Mouse (Mus musculus): ENCODE data around the gene Dbh. TPM values are rescaled to one million over a fixed set of nuclear protein-coding genes. Genes with fewer than 3 reads are reported as not detected.

Gene Dbh
- polyA plus RNA-seq, 1 experiment: not detected

GRCm38 (mm10) chr2:27138356-27138755, 26.7 kb upstream of the Dbh start:
- H3K27ac ChIP-seq (ENCODE audit: insufficient read depth, low read length): no peak overlapping the region
- peaks cover 4% of the 10 kb centered on the region; the same call in 1 of the 2 replicates for H3K4me1 ChIP-seq (ENCODE audit: control insufficient read depth, insufficient read depth, insufficient read length)
- no peak for DNase-seq (ENCODE audit: low read depth in 1 of 2, low spot score in 2 of 2)
- TF ChIP-seq POLR2A (IDR thresholded peaks at IDR 0.05; ENCODE audit: low read depth, low read length) (no peak), CTCF (IDR thresholded peaks at IDR 0.05; ENCODE audit: extremely low read depth, insufficient read depth, insufficient read length, insufficient replicate concordance) (no peak)
- peaks cover 4% of the 10 kb centered on the region; the same call in 1 of the 2 replicates for H3K27me3 ChIP-seq (ENCODE audit: control insufficient read depth, insufficient read depth, low read length)
- 52% methylated on average over 4 of the region's 4 CpGs for WGBS
- H3K4me3 ChIP-seq (ENCODE audit: extremely low read depth, insufficient read depth, insufficient read length): no peak overlapping the region
- H3K36me3 ChIP-seq (ENCODE audit: control insufficient read depth, insufficient read depth, low read length): no peaks in the 10 kb centered on the region

- peaks cover 4% of the 10 kb centered on the region; the same call in 1 of the 2 replicates for H3K4me1 ChIP-seq (ENCODE audit: control insufficient read depth, insufficient read depth, insufficient read length)
- WGBS: 4% methylated on average over 62 of the region's 62 CpGs
- no peak for TF ChIP-seq POLR2A (IDR thresholded peaks at IDR 0.05; ENCODE audit: low read depth, low read length)
- TF ChIP-seq CTCF (IDR thresholded peaks at IDR 0.05; ENCODE audit: extremely low read depth, insufficient read depth, insufficient read length, insufficient replicate concordance): no peak
- peaks cover 4% of the 10 kb centered on the region; the same call in 1 of the 2 replicates for H3K27me3 ChIP-seq (ENCODE audit: control insufficient read depth, insufficient read depth, low read length)
- H3K27ac ChIP-seq (ENCODE audit: insufficient read depth, low read length): no peak within 1 kb of the TSS
- DNase-seq (ENCODE audit: low read depth in 1 of 2, low spot score in 2 of 2): no peak
- H3K4me3 ChIP-seq (ENCODE audit: extremely low read depth, insufficient read depth, insufficient read length): no peak within 1 kb of the TSS
- no peaks in the 10 kb centered on the region for H3K36me3 ChIP-seq (ENCODE audit: control insufficient read depth, insufficient read depth, low read length)
Measured at GRCm38 (mm10) chr2:27141950-27142693, 22.9 kb upstream of the Dbh start, which contains the start of gene Fam163b. Fam163b (minus strand) TSS chr2:27142491.

GRCm38 (mm10) chr2:27144957-27145356, 20.1 kb upstream of the Dbh start:
- no peak overlapping the region for H3K4me3 ChIP-seq (ENCODE audit: extremely low read depth, insufficient read depth, insufficient read length)
- 75% methylated on average over 2 of the region's 2 CpGs for WGBS
- H3K36me3 ChIP-seq (ENCODE audit: control insufficient read depth, insufficient read depth, low read length): no peaks in the 10 kb centered on the region
- H3K27ac ChIP-seq (ENCODE audit: insufficient read depth, low read length): no peak overlapping the region
- no peak for TF ChIP-seq CTCF (IDR thresholded peaks at IDR 0.05; ENCODE audit: extremely low read depth, insufficient read depth, insufficient read length, insufficient replicate concordance)
- TF ChIP-seq POLR2A (IDR thresholded peaks at IDR 0.05; ENCODE audit: low read depth, low read length): no peak
- H3K4me1 ChIP-seq (ENCODE audit: control insufficient read depth, insufficient read depth, insufficient read length): peaks cover 4% of the 10 kb centered on the region; the same call in 1 of the 2 replicates
- no peak for DNase-seq (ENCODE audit: low read depth in 1 of 2, low spot score in 2 of 2)
- H3K27me3 ChIP-seq (ENCODE audit: control insufficient read depth, insufficient read depth, low read length): peaks cover 4% of the 10 kb centered on the region; the same call in 1 of the 2 replicates

GRCm38 (mm10) chr2:27146840-27147239, 18.2 kb upstream of the Dbh start:
- 63% methylated on average over 6 of the region's 6 CpGs for WGBS
- Histone ChIP-seq H3K4me3 (ENCODE audit: extremely low read depth, insufficient read depth, insufficient read length) (no peak overlapping the region), H3K36me3 (ENCODE audit: control insufficient read depth, insufficient read depth, low read length) (no peaks in the 10 kb centered on the region), H3K4me1 (ENCODE audit: control insufficient read depth, insufficient read depth, insufficient read length) (peaks cover 4% of the 10 kb centered on the region; the same call in 1 of the 2 replicates), H3K27ac (ENCODE audit: insufficient read depth, low read length) (no peak overlapping the region), H3K27me3 (ENCODE audit: control insufficient read depth, insufficient read depth, low read length) (peaks cover 4% of the 10 kb centered on the region; the same call in 1 of the 2 replicates)
- no peak for DNase-seq (ENCODE audit: low read depth in 1 of 2, low spot score in 2 of 2)
- TF ChIP-seq CTCF (IDR thresholded peaks at IDR 0.05; ENCODE audit: extremely low read depth, insufficient read depth, insufficient read length, insufficient replicate concordance) (no peak), POLR2A (IDR thresholded peaks at IDR 0.05; ENCODE audit: low read depth, low read length) (no peak)

- no peak overlapping the region for H3K27ac ChIP-seq (ENCODE audit: insufficient read depth, low read length)
- no peaks in the 10 kb centered on the region for H3K27me3 ChIP-seq (ENCODE audit: control insufficient read depth, insufficient read depth, low read length)
- no peak for TF ChIP-seq POLR2A (IDR thresholded peaks at IDR 0.05; ENCODE audit: low read depth, low read length)
- no peak for TF ChIP-seq CTCF (IDR thresholded peaks at IDR 0.05; ENCODE audit: extremely low read depth, insufficient read depth, insufficient read length, insufficient replicate concordance)
- no peaks in the 10 kb centered on the region for H3K36me3 ChIP-seq (ENCODE audit: control insufficient read depth, insufficient read depth, low read length)
- no peak for DNase-seq (ENCODE audit: low read depth in 1 of 2, low spot score in 2 of 2)
- no peak overlapping the region for H3K4me3 ChIP-seq (ENCODE audit: extremely low read depth, insufficient read depth, insufficient read length)
- H3K4me1 ChIP-seq (ENCODE audit: control insufficient read depth, insufficient read depth, insufficient read length): no peaks in the 10 kb centered on the region
- WGBS: 15% methylated on average over 2 of the region's 2 CpGs
Measured at GRCm38 (mm10) chr2:27149457-27149856, 15.6 kb upstream of the Dbh start.

GRCm38 (mm10) chr2:27154466-27155185, 10.4 kb upstream of the Dbh start:
- no peak overlapping the region for H3K27ac ChIP-seq (ENCODE audit: insufficient read depth, low read length)
- 85% methylated on average over 10 of the region's 10 CpGs for WGBS
- H3K36me3 ChIP-seq (ENCODE audit: control insufficient read depth, insufficient read depth, low read length): no peaks in the 10 kb centered on the region
- no peak overlapping the region for H3K4me3 ChIP-seq (ENCODE audit: extremely low read depth, insufficient read depth, insufficient read length)
- no peaks in the 10 kb centered on the region for H3K27me3 ChIP-seq (ENCODE audit: control insufficient read depth, insufficient read depth, low read length)
- no peaks in the 10 kb centered on the region for H3K4me1 ChIP-seq (ENCODE audit: control insufficient read depth, insufficient read depth, insufficient read length)
- no peak for TF ChIP-seq CTCF (IDR thresholded peaks at IDR 0.05; ENCODE audit: extremely low read depth, insufficient read depth, insufficient read length, insufficient replicate concordance)
- no peak for TF ChIP-seq POLR2A (IDR thresholded peaks at IDR 0.05; ENCODE audit: low read depth, low read length)
- no peak for DNase-seq (ENCODE audit: low read depth in 1 of 2, low spot score in 2 of 2)

Data from spleen, adult 2 months (tissue).